Mouse (Mus musculus) layer of hippocampus, adult 2 months (tissue): ENCODE measurements around the gene Arhgdig. TPM values are rescaled to one million over a fixed set of nuclear protein-coding genes. Genes with fewer than 3 reads are reported as not detected.
A peak's percentile ranks its signal among the peaks of the same experiment; 100 is the strongest.

Source experiments
- DNase-seq, 2 experiments: peaks; one replicate each; pipeline ENCODE4 v3.0.0; 2022; ENCODE audit warnings: low spot score in 2 of 2
- H3K27ac ChIP-seq: fragments of 200-600 bp; 2 replicates; pipeline ENCODE4 v1.8.1; 2022
- H3K4me3 ChIP-seq: fragments of 200-600 bp; 2 replicates; pipeline ENCODE4 v1.8.1; 2022; ENCODE audit warnings: mild to moderate bottlenecking
- CTCF ChIP-seq: fragments of 200-600 bp; conservative IDR thresholded peaks from 2 replicates; pipeline ENCODE4 v1.8.1; 2022; ENCODE audit warnings: antibody characterized with exemption, mild to moderate bottlenecking, moderate library complexity
- total RNA-seq, 2 experiments: library from RNA; stranded (reverse); gene quantifications; 2 replicates each; pipeline ENCODE4 v1.2.3; 2021

The Arhgdig gene
- total RNA-seq, 2 experiments from 2014 or later = 59.4 to 61.4 TPM

DNA sequence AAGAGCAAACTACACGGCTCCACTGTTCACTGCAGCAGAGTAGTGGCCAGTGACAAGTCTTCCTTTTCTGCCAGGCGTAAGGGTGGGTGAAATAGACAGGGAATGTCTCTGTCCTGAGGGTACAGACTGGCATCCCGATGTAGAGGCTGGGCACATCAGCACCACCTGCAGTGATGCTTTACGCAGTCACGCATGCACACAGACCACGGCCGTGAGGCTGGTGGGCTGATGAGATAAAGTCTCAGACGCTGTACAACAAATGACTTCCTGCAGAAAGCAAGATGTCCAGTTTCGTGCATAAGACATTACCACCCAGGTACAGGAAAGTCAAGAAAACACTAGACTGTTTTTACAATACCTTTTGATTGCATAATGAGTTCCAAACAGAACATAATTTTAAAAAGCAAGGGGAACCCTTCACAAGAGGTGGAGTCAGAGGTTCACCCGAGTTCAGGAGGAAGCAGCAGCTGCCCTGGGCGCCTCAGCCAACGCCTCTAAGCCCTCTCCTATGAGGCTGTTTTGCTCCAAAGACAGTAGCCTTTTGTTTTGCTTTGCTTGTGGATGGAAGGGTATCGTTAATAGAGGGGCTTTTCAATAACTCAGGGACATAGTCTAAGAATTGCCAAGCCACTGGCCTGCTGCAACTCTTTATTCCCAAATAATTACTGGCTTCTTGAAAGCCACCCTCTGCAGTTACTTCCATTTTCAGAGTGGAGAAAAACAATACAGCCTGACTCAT lies 27.7 kb upstream of the Arhgdig start:
- no peak overlapping the region for H3K4me3 ChIP-seq
- DNase-seq = no peak
- H3K27ac ChIP-seq = peak overlapping the region; percentile 75
- no peak for TF ChIP-seq CTCF

DNA sequence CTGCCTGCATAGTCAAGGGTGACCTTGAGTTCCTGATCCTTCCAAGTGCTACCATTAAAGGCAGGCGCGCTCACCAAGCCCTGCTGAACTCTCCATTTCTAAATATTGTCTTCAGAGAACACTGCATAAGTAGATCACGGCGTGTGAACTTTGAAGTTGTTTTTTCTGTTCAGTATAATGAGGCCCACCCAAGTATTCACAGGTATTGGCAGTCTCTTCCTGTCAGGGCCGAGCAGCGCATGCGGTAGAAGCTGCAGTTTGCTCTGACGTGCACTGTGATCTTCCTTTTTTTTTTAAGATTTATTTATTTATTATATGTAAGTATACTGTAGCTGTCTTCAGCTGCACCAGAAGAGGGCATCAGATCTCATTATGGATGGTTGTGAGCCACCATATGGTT lies 26.8 kb upstream of the Arhgdig start:
- TF ChIP-seq CTCF = 0 out of 2 replicates have a peak, but pooled peaks have one; percentile 12
- Histone ChIP-seq H3K27ac (peak overlapping the region; percentile 75), H3K4me3 (no peak overlapping the region)
- no peak for DNase-seq

GRCm38 (mm10) chr17:26232863-26233262 lies 25.3 kb upstream of the Arhgdig start:
- Histone ChIP-seq H3K4me3 (no peak overlapping the region), H3K27ac (no peak overlapping the region)
- no peak for DNase-seq
- TF ChIP-seq CTCF = peak; percentile 49

DNA sequence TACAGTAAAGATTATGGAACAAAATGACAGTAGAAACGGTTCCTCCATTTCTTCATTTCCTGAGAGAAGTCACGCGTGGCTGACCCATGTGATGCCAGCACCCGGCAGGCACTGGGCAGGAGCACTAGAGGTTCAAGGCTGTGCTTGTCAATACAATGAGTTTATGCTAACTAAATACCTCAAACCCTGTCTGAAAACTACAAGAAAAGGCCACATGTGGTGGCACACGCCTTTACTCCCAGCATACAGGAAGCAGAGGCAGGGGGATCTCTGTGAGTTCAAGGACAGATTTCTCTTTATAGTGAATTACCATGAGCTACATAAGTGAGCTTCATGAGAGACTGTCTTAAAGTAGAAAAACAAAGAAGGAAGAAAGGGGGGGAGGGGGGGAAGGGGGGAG lies 23.6 kb upstream of the Arhgdig start:
- no peak overlapping the region for H3K27ac ChIP-seq
- no peak for TF ChIP-seq CTCF
- DNase-seq = no peak
- H3K4me3 ChIP-seq = no peak overlapping the region

DNA sequence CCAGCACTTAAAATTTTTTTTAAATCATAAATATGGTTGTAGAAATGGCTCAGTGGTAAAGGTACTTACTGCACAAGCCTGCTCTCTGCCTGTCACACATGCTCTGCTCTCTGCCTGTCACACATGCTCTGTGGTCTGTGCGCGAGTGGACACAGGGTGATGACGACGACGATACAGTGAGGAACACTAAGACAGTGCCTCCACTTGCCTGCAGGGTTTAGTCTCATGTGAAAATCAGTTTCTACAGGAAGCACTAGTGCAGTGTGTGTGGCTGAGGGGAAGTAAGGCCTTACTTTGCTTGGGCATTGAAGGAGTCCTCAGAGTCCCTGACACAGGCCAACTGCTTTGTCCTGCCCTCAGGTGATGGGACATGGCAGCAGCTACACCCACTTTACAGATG lies 22.2 kb upstream of the Arhgdig start:
- Histone ChIP-seq H3K27ac (no peak overlapping the region), H3K4me3 (no peak overlapping the region)
- no peak for DNase-seq
- TF ChIP-seq CTCF = no peak

- H3K4me3 ChIP-seq = no peak overlapping the region
- no peak for DNase-seq
- TF ChIP-seq CTCF = no peak
- no peak overlapping the region for H3K27ac ChIP-seq
Measured at GRCm38 (mm10) chr17:26225150-26225549, 17.6 kb upstream of the Arhgdig start.

GRCm38 (mm10) chr17:26221508-26221907 lies 13.9 kb upstream of the Arhgdig start:
- no peak for DNase-seq
- TF ChIP-seq CTCF = no peak
- no peak overlapping the region for H3K27ac ChIP-seq

DNA sequence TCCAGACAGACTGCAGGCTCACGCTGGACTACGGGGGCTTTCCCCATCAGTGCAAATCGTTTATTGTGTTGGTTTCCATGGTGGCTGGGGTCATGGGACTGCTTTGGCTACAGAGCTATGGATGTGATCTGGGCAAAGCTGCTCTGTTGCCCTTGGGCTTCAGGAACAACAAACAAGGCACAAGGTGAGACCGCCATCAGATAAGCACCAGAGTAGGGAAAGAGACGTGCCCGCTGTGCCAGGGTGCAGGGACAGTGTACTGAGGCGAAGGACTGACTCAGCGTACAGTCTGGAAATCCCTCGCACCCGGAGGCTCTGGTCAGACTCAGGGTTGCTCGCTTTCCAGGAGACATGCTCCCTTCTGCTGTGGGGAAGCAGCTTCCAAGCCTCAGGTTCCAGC lies 5.1 kb upstream of the Arhgdig start:
- Histone ChIP-seq H3K27ac (no peak overlapping the region), H3K4me3 (no peak overlapping the region)
- no peak for DNase-seq
- TF ChIP-seq CTCF = no peak

More at GRCm38 (mm10) chr17:26221508-26221907, 13.9 kb upstream of the Arhgdig start:
- H3K4me3 ChIP-seq = no peak overlapping the region

- DNase-seq = no peak
- TF ChIP-seq CTCF = no peak
- no peak overlapping the region for H3K27ac ChIP-seq
- H3K4me3 ChIP-seq = no peak overlapping the region
Measured at GRCm38 (mm10) chr17:26212241-26212640, 4.7 kb upstream of the Arhgdig start.

DNA sequence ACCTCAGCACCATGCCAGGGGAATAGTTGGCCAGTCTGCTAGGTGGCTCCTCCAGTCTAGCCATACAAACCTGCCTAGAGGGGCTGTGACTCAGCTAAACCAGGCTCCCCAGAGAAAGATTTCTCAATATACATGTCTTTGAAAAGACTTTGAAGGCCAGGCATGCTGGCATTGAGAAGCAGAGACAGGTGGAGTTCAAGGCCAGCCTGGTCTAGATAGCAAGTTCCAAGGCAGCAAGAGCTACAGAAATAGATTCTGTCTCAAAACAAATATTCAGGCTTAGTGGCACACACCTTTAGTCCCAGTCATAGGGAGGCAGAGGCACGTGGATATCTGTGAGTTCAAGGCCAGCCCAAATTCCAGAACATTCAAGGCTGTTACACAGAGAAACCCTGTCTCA lies 1.2 kb downstream of the Arhgdig start:
- DNase-seq = no peak
- no peak for TF ChIP-seq CTCF
- H3K27ac ChIP-seq = no peak overlapping the region
- H3K4me3 ChIP-seq = no peak overlapping the region

DNA sequence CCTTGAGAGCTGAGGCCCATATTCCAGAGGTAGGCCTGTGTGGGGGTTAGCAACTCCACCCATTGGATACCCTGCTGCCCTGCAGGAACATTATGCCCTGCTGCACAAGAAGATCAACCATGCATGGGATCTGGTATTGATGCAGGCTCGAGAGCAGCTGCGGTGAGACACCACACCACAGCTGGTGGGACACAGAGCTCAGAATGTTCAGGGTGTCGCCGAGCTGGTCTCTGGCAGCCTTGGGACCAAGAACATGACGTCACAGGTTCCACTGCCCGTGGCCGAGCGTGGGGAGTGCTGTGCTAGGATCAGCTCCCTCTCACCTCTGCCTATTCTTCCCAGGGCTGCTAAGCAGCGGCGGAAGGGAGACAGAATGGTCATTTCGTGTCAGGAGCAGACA lies 2.8 kb downstream of the Arhgdig start:
- H3K4me3 ChIP-seq = no peak overlapping the region
- no peak for DNase-seq
- no peak for TF ChIP-seq CTCF
- H3K27ac ChIP-seq = no peak overlapping the region

DNA sequence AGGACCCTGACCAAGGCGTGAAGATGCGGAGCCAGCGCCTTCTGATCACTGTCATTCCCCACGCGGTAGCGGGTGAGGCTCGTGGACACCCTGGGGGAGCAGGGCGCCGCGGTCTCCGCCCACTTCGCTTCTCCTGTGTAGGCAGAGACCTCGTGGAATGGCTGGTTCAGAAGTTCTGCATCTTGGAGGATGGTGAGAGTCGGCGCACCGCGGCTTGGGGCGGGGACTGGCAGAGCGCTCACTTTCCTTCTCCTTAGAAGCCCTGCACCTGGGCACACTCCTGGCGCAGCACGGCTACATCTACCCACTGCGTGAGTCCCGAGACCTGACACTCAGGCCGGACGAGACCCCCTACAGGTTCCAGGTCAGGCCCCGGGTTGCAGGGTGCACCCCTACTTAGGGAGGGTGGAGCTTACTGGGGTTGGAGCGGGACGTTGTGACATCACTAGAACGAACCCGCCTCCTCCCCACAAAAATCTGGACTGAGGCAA lies 4.2 kb downstream of the Arhgdig start:
- H3K4me3 ChIP-seq = peak overlapping the region; percentile 56
- H3K27ac ChIP-seq = peak overlapping the region; percentile 74
- TF ChIP-seq CTCF = no peak
- DNase-seq = peak; percentile 43 to 52

- Histone ChIP-seq H3K4me3 (peak within 1 kb of the TSS; percentile 56), H3K27ac (peak within 1 kb of the TSS; percentile 74)
- TF ChIP-seq CTCF = no peak
- peak in 1 of 2 experiments; percentile 37 for DNase-seq
Measured at GRCm38 (mm10) chr17:26202737-26203136, 4.8 kb downstream of the Arhgdig start, which contains the start of gene Rgs11. Rgs11 (plus strand) TSS chr17:26202951.

- no peak for TF ChIP-seq CTCF
- Histone ChIP-seq H3K27ac (no peak overlapping the region), H3K4me3 (no peak overlapping the region)
- no peak for DNase-seq
Measured at GRCm38 (mm10) chr17:26201998-26202397, 5.6 kb downstream of the Arhgdig start.
